Mouse (Mus musculus): ENCODE measurements around the gene Ppme1. TPM values are rescaled to one million over a fixed set of nuclear protein-coding genes. Genes with fewer than 3 reads are reported as not detected.

Gene Ppme1
- polyA plus RNA-seq, 1 experiment: 184 TPM

DNA sequence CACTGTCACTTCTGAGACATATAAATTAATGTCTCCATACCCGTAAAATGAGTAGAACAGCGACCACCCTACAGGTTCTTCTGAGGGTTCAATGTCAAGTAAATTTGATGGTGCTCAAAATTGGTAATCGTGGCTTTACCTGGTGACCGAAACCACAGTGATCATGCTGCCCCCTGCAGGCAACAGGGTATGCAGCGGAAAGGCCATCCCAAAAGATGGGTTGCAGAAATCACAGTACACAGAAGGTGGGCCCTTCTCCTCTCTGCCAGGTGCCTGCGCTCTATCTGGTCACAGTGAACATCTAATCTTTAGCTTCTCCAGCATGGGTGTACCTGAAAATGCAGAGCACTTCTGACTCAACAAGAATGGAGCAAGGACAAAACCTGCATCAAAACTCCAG, 46.6 kb downstream of the Ppme1 start:
- no peak for TF ChIP-seq POLR2A (IDR thresholded peaks at IDR 0.05; ENCODE audit: borderline replicate concordance, extremely low read depth, insufficient read depth, insufficient read length, poor library complexity, severe bottlenecking)
- peak; percentile 86 for TF ChIP-seq CTCF (IDR thresholded peaks at IDR 0.05; ENCODE audit: borderline replicate concordance, extremely low read depth, insufficient read depth, insufficient read length)
- peak; percentile 53 for DNase-seq (ENCODE audit: low read depth)

DNA sequence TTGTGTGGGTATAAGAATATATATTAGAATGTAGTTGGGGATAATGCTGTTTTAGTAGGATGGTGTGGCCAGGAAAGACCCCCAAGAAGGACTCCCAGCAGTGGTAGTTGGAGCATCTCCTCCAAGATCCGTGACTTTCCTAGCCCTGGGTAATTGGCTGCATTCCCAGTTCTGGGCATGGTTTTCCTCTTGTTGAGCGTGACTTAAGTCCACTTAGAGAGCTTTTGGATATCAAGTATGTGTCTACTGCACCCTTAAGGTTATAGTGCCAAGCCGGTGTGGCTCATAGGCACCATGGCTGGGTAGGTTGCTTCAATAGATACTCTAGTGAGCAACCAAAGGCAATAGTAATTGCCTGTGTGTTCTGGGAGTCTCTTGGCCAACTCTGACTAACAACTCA, 48.4 kb downstream of the Ppme1 start:
- no peak for TF ChIP-seq CTCF (IDR thresholded peaks at IDR 0.05; ENCODE audit: borderline replicate concordance, extremely low read depth, insufficient read depth, insufficient read length)

DNA sequence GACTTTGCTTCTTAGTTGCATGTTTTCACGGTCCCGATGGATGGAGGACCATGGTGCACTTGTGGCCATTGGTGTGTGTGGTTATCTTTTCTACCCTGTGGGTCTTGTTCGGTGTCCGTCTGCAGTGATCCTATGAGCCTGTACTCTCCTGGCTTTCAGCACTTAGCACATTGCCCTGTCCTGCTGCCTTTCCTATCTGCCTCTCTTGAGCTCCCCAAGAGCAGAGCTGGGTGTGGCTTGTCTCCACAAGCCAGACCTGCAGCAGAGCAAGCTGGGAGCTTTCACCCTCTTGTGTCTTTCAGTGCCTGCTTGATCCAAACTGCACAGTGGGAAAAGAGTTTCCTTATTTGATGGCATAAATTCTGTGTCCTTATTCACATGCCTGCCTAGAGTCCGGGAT, 54.6 kb downstream of the Ppme1 start:
- DNase-seq (ENCODE audit: low read depth): no peak
- TF ChIP-seq POLR2A (IDR thresholded peaks at IDR 0.05; ENCODE audit: borderline replicate concordance, extremely low read depth, insufficient read depth, insufficient read length, poor library complexity, severe bottlenecking) (no peak), CTCF (IDR thresholded peaks at IDR 0.05; ENCODE audit: borderline replicate concordance, extremely low read depth, insufficient read depth, insufficient read length) (no peak)

More for the DNA sequence above, 48.4 kb downstream of the Ppme1 start:
- DNase-seq (ENCODE audit: low read depth): no peak

DNA sequence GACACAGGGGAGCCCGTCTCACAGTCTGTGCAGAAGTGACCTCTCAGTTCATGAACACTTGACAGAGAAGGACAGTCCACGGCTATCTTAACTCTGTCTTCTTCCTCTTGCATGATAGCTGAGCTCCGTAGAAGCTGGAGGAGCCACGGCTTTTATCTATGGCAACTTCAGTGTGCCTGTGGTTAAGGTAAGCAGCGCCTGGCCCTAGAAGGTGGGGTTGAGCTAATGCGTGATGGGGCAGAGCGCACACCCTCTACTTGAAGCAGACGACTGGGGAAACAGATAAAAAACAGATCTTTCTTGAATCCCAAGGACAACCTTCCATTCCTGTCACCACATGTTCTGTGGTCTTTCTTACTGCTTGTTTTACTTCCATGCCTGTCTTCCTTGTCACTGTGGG, 55.2 kb downstream of the Ppme1 start:
- DNase-seq (ENCODE audit: low read depth): no peak

DNA sequence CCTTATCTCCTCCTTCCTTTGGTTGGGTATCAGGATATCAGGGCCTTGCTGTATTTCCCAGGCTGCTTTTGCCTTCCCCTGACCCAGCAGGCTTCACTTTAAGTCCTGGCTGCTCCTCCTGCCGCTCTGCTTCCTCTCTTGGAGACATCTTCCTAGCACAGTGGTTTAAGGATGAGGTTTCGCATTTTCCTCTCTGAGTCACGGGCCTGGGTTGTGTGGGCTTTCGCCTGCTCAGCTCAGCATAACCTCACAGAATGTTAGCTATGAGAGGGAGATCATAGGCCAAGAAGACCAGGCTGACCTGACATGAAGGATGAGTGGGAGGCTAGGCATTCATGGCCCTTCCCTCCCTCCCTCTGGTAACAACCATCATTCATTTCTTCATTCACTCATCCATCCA, 59.4 kb downstream of the Ppme1 start:
- DNase-seq (ENCODE audit: low read depth): no peak
- TF ChIP-seq CTCF (IDR thresholded peaks at IDR 0.05; ENCODE audit: borderline replicate concordance, extremely low read depth, insufficient read depth, insufficient read length): no peak
- no peak for TF ChIP-seq POLR2A (IDR thresholded peaks at IDR 0.05; ENCODE audit: borderline replicate concordance, extremely low read depth, insufficient read depth, insufficient read length, poor library complexity, severe bottlenecking)

More for the DNA sequence above, 55.2 kb downstream of the Ppme1 start:
- TF ChIP-seq POLR2A (IDR thresholded peaks at IDR 0.05; ENCODE audit: borderline replicate concordance, extremely low read depth, insufficient read depth, insufficient read length, poor library complexity, severe bottlenecking): no peak
- TF ChIP-seq CTCF (IDR thresholded peaks at IDR 0.05; ENCODE audit: borderline replicate concordance, extremely low read depth, insufficient read depth, insufficient read length): no peak

DNA sequence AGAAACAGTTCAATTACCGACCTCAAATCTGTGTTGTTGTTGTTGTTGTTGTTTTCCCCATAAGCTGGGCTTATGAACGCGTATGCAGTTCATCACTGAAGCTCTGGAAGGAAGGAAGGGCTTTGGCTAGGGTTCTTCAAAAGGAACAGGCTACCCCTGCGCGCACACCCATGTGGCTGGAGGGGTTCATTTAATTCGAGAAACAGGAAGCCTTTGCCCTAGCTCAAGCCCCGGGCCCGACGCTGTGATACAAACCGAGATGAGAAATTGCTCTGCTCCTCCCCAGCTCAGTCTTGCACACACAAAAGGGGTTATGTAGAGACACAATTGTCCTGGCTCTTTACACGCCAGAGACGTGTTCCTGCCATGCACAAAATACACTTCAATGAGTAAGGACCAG, 61.8 kb downstream of the Ppme1 start:
- TF ChIP-seq POLR2A (IDR thresholded peaks at IDR 0.05; ENCODE audit: borderline replicate concordance, extremely low read depth, insufficient read depth, insufficient read length, poor library complexity, severe bottlenecking): no peak
- no peak for TF ChIP-seq CTCF (IDR thresholded peaks at IDR 0.05; ENCODE audit: borderline replicate concordance, extremely low read depth, insufficient read depth, insufficient read length)
- no peak for DNase-seq (ENCODE audit: low read depth)

DNA sequence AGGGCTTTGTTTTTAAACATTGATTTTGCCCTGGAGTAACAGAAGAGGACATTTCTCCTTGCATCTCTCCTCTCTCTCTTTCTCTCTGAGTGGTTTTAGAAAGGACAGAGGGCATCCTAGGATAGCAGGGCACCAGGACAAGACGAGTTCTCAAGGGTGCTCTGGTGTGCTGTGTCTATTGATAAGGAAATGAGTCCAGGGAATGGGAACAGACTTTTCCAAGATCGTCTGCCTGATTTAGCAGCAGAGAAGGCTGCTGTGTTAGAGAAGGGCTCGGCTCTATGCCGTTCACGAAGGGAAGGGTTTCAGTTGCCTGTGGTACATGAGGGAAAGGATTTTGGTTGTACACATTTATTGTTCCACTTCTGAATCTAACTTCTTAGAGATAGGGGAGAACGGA, 62.4 kb downstream of the Ppme1 start:
- TF ChIP-seq POLR2A (IDR thresholded peaks at IDR 0.05; ENCODE audit: borderline replicate concordance, extremely low read depth, insufficient read depth, insufficient read length, poor library complexity, severe bottlenecking): no peak
- TF ChIP-seq CTCF (IDR thresholded peaks at IDR 0.05; ENCODE audit: borderline replicate concordance, extremely low read depth, insufficient read depth, insufficient read length): no peak
- peak; percentile 53 for DNase-seq (ENCODE audit: low read depth)

DNA sequence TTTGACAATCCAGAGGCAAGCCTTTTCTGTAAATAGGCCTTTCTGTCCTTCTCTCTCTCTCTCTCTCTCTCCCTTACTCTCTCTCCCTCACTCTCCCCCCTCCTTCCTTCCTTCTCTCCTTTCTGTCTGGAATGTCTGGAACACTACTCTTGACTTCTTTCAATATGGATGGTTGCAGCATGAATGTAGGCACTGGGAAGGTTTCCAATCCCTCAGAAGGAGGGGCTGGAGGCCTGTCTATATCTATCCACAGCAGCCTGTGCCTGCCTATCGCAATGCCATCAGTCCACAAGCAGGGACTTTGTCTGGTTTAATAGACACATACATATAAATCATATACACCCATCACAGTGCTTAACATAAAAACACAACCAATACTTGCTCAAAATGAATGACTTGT, 62.9 kb downstream of the Ppme1 start:
- DNase-seq (ENCODE audit: low read depth): peak; percentile 83
- TF ChIP-seq CTCF (IDR thresholded peaks at IDR 0.05; ENCODE audit: borderline replicate concordance, extremely low read depth, insufficient read depth, insufficient read length): no peak
- no peak for TF ChIP-seq POLR2A (IDR thresholded peaks at IDR 0.05; ENCODE audit: borderline replicate concordance, extremely low read depth, insufficient read depth, insufficient read length, poor library complexity, severe bottlenecking)

DNA sequence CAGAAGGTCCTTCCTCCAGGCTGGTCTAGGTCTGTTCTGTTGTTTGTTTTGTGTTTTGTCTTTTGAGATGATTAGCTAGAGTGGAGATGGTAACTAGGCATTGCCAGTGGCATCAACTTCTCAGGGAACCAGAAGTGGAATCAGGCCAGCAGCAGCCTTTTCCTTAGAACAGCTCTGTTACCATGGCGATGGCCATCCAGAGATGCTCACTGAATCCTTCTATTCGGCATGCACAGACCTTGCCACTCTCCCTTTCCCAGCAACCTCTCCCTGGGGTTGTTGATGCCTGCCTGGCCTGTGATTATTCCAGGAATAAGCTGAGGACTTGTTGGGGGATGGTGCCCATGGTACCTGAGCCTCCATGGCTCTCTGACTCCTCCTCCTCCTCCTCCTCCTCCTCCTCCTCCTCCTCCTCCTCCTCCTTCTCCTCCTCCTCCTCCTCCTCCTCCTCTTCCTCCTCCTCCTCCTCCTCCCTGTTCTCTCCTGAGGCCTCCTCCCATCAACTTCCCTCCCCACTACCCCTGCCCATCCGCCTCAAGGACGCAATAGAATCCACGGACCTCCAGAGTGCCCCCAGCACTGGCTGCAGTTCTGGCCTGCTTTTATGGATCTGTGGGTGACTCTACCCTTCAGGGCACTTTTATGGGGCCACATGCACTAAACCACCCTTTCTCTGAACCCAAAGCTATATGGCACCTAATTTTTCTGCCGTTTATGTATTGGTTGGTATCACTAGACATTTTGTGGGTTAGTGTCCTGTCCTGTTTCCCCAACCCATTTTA, 64.0 kb downstream of the Ppme1 start:
- peak; percentile 94 for DNase-seq (ENCODE audit: low read depth)
- TF ChIP-seq POLR2A (IDR thresholded peaks at IDR 0.05; ENCODE audit: borderline replicate concordance, extremely low read depth, insufficient read depth, insufficient read length, poor library complexity, severe bottlenecking) (no peak), CTCF (IDR thresholded peaks at IDR 0.05; ENCODE audit: borderline replicate concordance, extremely low read depth, insufficient read depth, insufficient read length) (no peak)

DNA sequence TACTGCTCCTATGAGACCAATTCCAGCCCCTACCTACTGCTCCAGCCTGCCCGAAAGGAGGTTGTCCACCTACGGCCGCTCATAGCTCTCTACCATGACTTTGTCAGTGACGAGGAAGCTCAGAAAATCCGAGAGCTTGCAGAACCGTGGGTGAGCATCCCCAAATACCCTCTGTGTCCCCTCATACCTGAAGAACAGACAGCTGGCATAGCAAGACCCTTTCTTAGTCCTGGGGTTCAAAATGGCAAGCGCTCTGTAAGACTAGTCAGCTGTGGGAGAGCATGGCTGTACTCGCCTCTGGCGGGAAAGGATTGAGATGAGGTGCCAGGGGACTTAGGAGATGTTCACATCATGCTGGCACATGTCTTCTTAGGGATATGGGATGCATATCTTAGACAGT, 66.2 kb downstream of the Ppme1 start:
- DNase-seq (ENCODE audit: low read depth): no peak
- TF ChIP-seq CTCF (IDR thresholded peaks at IDR 0.05; ENCODE audit: borderline replicate concordance, extremely low read depth, insufficient read depth, insufficient read length): no peak
- TF ChIP-seq POLR2A (IDR thresholded peaks at IDR 0.05; ENCODE audit: borderline replicate concordance, extremely low read depth, insufficient read depth, insufficient read length, poor library complexity, severe bottlenecking): no peak

DNA sequence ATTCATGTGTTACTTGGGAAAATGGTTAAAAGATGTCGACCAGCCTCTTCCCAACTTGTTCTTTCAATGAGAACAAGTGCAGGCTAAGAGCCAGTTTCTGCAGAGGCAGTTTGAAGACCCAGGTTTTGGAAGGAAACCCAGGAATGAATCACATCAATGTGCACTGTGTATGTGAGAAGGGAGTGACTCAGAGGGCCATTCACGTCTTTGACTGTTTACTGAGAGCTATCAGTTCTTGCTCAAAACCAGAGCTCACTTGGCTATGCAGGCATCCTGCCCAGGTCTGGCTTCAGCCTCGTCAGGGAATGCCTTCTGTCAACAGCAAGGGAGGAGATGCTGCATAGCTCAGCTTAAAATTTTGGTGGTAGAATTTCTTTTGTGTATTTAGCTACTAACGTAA, 69.8 kb downstream of the Ppme1 start:
- no peak for TF ChIP-seq CTCF (IDR thresholded peaks at IDR 0.05; ENCODE audit: borderline replicate concordance, extremely low read depth, insufficient read depth, insufficient read length)
- no peak for TF ChIP-seq POLR2A (IDR thresholded peaks at IDR 0.05; ENCODE audit: borderline replicate concordance, extremely low read depth, insufficient read depth, insufficient read length, poor library complexity, severe bottlenecking)
- DNase-seq (ENCODE audit: low read depth): peak; percentile 66

DNA sequence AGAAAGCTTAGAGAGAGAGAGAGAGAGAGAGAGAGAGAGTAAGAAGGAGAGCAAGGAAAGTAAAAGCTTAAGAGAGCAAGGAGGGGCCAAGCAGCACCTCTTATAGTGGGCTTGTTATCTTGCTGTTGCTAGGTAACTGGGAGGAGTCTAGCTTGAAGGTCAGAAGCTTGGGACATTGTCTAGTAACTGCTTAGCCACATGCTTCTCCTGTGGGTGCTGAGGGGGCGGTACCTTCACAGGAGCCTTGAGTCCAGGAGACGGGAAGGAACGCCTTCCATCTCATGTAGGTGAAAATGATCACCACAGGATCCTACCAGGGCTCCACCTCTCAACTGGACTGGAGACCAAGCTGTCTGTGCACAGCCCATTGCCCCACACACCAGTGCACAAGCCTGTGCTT, 70.7 kb downstream of the Ppme1 start:
- TF ChIP-seq CTCF (IDR thresholded peaks at IDR 0.05; ENCODE audit: borderline replicate concordance, extremely low read depth, insufficient read depth, insufficient read length): no peak
- no peak for TF ChIP-seq POLR2A (IDR thresholded peaks at IDR 0.05; ENCODE audit: borderline replicate concordance, extremely low read depth, insufficient read depth, insufficient read length, poor library complexity, severe bottlenecking)
- DNase-seq (ENCODE audit: low read depth): no peak
